Mouse (Mus musculus): ENCODE data around the gene Postn. TPM values are rescaled to one million over a fixed set of nuclear protein-coding genes. Genes with fewer than 3 reads are reported as not detected.

Gene Postn
- total RNA-seq, 2 experiments from 2014 or later = 396 to 601 TPM

- DNase-seq = no peak
Observed at GRCm38 (mm10) chr3:54417833-54418386, 57.0 kb downstream of the Postn start.

- DNase-seq = no peak
Observed at GRCm38 (mm10) chr3:54420189-54420928, 59.5 kb downstream of the Postn start.

GRCm38 (mm10) chr3:54420983-54421382, 60.1 kb downstream of the Postn start:
- no peak for DNase-seq

- no peak for DNase-seq
Observed at GRCm38 (mm10) chr3:54421666-54422065, 60.8 kb downstream of the Postn start.

GRCm38 (mm10) chr3:54424146-54424545, 63.2 kb downstream of the Postn start:
- DNase-seq = no peak

- no peak for DNase-seq
Observed at GRCm38 (mm10) chr3:54431663-54432062, 70.8 kb downstream of the Postn start.

GRCm38 (mm10) chr3:54432167-54432566, 71.3 kb downstream of the Postn start:
- DNase-seq = no peak

- DNase-seq = no peak
Observed at GRCm38 (mm10) chr3:54432605-54433004, 71.7 kb downstream of the Postn start.

- DNase-seq = no peak
Observed at GRCm38 (mm10) chr3:54434571-54434970, 73.7 kb downstream of the Postn start.

GRCm38 (mm10) chr3:54436373-54436964, 75.6 kb downstream of the Postn start:
- DNase-seq = no peak

Other genes with a start within 250 kb of the Postn start
- gene Trpc4, start 205.1 kb upstream of the Postn start, total RNA-seq (2021) = under 1 TPM; 0.38 to 0.50 TPM

Data from gastrocnemius, postnatal 10 days (tissue).